Mouse (Mus musculus) mature B cell (primary cell): ENCODE data around the gene Trio.

Experiments used
- in situ Hi-C: fragments of 300-500 bp; cut with MboI; formaldehyde crosslinking; loops from 2 replicates; pipeline ENCODE4 v1.14.3; 2019

Gene Trio

DNA sequence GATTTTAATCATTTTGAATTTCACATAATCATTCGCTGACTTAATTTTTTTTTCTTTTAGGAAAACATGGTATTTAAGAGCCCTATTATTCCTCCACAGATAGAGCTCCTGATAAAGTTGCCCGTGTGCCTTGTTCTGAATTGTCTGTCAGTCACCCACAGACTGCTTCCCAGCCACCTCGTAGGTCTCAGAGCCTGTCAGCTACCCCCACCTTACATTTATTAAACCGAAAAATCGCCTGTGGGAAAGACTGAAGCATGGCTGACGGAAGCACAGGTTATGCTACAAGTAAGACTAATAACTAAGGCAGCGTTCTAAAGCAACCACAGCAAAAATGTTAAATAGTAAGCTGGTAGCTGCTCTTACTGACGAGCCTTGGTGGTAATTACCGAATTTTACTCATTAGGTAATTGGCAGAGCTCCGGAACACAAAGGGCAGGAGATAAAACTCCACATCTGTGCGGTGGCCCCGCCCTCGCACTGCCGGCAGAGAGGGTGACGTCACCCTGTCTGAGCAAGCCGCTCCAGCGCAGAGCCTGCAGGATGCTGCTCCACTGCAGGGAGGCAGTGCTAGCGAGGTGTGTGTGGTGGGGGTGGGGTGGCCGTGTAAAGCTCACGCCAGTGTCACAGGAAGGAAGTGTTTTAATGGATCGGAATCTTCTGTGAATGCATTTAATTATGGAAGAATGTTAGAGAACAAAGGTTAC, 102.2 kb downstream of the Trio start:
- in situ Hi-C loops = loop anchor here (5.0 kb wide), 1 partner anchor 254 kb away; no protein-coding TSS in a partner anchor

DNA sequence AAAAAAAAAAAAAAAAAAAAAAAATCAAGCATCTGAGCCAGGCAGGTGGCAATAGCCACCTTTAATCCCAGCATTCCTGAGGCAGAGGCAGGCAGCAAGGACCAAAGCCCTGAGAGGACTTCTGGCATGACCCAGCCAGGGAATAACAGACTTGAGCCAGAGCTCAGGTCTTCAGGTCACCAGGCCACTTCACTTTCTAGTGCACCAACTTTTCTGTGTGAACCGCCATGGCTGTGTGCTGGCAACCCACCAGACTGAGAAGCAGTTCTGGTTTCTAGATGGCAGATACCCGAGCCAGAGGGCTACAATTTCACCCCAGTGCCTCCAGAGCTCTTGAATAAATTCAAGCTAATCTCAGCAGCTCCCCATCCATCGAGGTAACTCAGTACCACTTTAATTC, 104.9 kb downstream of the Trio start:
- in situ Hi-C loops = loop anchor here (5.0 kb wide), 1 partner anchor 257 kb away; no protein-coding TSS in a partner anchor

DNA sequence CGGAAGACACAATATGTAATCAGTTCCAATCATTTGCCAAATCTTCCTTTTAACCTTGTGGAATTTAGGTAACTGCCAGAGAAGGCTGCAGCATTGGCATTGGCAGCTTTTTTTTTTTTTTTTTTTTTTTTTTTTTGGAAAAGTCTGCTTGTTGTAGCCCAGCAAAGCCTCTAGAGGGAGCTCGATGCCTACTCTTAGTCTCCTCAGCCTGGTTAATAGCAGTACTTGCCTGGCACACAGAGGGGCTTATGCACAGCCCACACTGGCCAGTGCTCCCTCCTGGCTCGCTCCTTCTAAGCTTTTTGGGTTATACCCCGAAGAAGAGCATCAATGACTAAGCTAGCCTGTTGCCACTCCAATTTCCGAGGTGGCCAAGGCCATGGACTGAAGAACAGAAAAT, 106.1 kb downstream of the Trio start:
- in situ Hi-C loops = no loop called here

DNA sequence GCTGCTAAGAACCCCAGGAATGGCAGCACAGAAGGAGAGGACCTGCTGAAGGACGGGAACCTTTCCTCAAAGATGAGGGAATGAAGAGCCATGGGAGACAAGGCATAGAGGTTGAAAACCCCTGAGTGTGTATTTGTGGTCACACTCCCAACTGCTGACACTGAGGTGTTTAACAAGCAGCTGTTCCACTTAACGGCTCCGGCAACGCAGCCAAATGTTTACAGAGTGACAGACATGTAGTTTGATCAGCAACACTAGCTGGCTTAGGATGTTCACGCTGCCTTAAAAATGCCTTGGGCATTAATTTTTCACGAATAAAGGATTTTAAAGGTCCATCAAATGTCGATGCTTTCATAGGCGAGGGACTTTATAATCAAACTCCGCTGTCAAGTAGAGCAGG, 106.8 kb downstream of the Trio start:
- in situ Hi-C loops = no loop called here

DNA sequence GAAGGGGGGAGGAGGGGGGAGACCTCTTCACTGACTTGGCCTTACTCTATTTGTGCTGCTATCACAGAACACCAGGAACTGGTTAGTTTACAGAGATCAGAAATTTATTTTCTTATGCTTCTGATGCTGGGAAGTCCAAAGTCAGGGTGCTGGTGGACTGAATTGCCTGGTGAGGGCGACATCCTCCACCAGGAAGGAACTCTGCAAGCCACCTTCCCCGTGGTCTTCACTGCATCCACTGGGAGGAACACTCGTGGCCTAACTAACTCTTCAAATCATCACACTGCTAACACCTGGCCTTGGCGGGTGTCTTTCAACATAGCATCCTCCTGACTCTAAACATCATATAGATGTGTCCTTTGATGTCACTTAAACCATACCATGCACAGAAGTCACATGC, 109.4 kb downstream of the Trio start:
- in situ Hi-C loops = no loop called here

DNA sequence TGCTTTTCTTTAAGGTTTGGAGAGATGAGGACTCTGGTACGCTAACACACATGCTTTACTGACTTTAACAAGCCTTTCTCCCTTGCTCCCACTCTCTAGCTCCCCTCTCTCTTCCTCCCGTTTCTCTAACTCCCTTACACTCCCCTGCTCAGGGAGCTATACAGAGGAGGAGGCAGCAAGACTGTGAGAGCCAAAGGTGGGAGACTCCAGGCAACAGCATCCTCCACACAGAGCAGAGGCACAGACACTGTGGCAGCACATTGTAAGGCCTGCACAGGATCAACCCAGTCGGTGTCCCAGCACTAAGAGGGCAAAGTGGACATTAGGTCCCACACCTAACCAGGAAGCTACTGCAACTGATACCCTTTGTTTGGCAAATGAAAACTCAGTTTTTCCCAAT, 112.6 kb downstream of the Trio start:
- in situ Hi-C loops = no loop called here

DNA sequence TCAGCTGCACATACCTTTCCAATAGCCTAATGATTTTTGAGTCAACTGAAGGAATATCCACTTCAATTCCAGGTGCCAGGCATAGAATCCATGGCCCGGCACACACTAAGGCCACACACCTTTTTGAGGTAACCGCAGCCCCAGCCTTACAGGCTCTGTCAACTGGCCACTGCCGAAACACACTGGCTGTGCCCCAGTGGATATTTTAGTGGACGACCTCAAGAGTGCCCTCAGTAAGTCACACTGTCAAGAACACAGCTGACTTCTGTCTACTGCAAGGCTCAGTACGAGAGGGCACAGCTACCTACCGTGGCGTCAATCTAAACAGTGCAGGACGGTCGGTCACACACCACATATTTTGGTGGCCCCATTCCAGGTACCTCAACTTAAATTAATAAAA, 114.5 kb downstream of the Trio start:
- in situ Hi-C loops = no loop called here

DNA sequence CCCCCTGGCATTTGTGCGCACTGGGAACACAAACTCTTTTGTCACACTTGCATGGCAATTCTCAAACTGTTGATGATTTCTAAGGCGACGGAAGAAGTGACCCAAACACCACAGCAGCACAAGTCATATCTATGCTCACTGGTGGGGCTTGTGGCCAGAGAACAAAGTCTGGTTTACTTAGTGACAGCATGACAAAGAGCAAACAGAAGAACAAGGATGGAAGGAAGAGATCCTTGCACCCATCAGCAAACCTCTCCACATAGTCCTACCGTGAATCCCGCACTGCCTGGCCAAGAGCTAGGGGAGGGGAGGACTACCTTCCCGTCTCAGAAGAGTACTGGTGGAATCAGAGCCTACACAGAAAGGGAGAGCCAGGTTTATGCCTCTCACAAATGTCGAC, 115.5 kb downstream of the Trio start:
- in situ Hi-C loops = no loop called here

DNA sequence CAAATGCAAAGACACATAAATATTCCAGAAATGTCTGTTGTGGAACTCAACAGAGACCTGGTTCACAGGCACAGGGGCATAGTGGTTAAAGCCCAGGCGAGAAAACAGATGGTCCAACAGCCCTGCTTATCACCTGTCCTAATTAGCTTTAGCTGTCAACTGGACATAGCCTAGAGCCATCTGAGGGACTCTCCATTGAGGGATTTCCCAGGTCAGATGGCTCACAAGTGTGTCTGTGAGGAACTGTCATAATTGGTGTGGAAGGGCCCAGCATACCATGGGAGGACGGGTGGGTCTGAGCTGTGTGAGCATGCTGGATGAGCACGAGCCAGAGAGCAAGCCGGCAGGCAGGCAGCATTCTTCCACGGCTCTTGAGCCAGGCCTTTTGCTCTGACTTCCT, 118.0 kb downstream of the Trio start:
- in situ Hi-C loops = no loop called here

DNA sequence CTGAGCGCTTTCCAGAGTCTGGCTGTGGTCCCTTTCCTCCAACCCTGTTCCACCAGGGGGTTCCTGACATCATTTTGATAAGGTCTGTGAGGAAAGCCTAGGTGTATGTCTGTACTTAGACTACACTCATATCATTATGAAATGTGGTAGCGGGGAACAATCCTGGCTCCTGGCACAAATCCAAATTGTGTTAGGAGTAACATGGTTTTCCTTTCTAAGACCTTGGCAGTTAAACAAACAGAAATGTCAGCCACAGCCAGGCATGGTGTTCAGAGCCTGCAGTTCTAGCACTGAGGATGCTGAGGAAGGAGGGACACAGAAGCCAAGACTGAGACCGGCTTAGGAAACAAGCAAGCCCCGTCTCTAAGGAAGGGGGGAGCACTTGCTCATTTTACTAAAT, 119.2 kb downstream of the Trio start:
- in situ Hi-C loops = no loop called here

DNA sequence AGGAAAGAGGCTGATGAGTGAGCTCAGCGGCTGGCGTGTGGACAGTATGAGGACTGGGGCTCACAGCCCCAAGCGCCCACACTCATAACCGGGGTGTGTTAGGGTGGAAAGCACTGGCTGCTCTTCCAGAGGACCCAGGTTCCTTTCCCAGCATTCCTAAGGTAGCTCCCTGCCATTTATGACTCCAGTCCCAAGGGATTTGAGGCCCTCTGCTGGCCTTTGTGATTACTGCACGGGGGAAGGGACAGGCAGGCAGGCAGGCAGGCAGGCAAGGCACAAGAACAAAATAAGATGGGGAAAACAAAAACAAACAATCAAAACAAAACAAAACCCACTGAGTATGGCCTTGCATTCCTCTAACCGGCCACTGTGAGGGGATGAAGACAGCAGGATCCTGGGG, 120.3 kb downstream of the Trio start:
- in situ Hi-C loops = no loop called here

DNA sequence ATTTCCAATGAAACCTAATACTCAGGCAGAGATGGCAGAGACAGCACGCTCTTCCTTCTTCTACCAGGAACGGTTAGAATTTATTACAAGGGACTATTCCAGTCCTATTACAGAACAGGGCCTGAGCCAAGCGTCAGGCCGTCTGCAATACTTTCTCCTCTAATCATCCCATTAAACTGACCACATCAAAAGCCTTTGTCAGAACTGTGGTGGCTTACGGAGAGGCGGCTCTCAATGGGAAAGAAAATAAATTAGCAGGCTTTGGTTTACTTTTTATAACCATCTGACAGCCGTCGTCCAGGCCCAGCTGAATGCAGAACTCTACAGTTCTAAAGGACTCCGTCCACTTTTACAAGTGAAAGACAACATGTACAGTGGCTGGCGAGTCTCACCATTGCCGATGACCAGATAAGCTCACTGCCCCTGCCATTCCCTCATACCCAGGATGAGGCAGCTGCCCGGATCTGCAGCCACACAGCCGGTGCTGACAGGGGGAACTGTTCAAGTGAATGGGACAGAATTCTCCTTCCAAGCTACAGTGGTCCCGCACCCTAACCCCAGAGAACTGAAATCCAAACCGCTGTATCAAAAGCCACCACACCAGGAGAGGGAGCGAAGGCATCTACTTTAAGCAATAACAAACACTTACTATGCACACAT, 121.2 kb downstream of the Trio start:
- in situ Hi-C loops = no loop called here

DNA sequence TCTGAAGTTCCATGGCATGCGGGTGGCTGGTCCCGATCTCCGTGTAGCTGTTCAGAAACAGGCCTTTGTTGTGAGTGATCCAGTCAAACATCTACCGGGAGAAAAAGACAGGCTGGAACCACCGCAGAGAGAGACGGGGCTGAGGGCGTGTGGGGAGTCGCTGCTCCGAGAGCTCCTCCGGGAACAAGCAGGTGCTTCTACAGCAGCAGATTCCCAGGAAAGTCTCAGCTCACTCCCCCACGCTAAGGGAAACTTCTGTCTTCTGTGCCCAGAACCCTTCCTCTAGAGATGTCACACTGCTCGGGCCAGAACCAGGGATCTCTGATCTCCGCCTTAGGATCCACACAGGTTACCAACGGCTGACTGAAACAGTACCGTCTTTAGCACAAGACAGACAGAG, 124.4 kb downstream of the Trio start:
- in situ Hi-C loops = no loop called here

DNA sequence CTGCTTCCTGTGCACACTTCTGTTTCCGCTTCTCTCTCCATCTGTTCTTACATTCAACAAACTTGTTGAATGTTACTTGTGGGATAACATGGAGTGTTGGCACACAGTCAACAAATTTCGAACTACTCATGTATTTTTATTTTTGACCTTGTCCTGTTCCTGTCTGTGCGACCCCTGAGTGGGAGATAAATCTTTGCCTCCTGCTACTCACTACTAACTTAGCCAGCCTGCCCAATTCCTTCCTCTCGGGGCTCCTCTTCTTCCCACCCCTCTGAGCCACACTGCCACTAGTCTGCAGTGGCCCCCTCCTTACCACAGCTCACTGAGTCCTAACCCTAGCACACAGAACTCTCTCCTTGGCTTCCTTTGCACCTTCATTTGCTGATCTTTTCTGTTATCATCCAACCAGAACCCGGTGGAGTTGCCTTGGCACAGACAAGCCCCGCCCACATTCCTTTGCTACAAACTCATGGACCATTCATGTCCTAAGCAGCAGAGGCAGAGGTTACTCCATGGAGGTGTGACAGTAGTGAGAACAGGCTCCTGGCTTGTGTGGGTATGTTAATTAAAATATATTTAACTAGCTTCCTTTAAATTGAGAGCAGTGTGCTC, 126.7 kb downstream of the Trio start:
- in situ Hi-C loops = no loop called here

DNA sequence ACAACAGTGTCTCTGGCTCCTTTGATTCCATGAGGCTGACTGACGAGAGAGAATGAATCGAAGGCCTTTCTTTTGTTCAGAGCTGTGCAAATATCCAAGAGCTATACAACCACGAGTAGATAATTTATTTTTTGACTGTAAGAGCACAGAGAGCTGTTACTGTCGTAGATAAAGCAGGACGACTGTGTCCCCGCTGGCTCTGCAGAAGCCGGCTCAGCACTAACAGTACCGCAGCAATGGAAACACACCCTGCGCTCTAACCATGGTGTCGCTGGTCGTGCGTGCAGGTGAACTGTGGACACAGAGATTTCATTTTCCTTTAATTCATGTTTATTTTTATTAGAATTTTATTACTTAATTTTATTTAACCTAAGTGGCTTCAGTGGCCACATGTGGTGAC, 131.5 kb downstream of the Trio start:
- in situ Hi-C loops = no loop called here

DNA sequence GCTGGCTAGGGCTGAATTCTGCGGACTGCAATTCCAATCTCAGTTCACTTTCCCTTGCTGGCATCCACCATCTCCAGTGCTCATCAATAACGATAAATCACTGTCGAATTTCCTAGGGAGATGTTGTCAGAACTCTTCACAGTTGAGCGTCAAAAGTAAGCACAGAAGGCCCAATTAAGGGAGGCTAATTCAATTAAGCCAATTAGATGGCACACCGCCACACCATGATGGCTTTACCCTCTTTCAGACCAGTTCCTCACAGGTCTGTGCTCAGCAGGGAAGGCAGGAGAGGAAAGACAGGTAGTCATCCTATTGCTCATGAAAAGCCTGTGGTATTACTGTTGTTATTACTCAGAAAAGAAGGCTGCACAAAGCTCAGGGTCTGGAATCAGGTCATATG, 133.6 kb downstream of the Trio start:
- in situ Hi-C loops = no loop called here

DNA sequence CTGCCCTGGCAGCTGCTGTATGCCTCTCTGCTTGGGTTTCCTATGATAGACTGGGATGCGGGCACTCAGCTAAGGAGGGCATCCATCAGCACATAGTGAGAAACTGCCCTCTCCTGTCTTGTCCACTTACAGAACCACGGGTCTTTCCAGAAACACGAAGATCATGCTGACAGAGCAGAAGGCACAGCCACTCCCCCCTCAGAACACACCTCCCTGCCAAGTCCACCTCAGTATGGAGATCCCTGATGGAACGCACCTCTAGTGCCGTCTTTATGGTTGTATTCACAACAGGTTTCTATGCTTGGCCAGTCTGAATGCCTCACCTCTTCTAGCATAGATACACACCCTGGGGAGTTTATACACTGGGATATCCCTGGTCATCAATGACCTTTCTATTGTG, 135.0 kb downstream of the Trio start:
- in situ Hi-C loops = no loop called here

DNA sequence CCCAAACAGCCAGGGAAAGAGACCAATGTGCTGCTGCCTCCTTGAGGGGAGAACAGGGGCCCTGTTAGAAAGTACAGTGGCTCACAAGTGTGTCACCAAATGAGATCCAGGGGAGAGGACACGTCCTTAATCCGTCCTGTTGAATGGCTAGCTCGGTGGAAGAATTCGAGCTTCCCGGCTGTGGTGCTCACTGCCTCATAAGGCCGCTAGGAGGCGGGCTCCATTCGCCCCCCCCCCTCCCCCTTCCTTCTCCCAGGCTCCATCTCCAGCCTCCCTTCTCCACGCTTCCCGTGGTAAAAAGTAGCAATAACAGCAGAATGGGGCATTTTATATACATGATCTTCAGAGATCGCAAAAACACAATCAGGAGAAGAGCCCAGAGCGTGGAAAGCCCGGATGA, 137.5 kb downstream of the Trio start:
- in situ Hi-C loops = no loop called here

DNA sequence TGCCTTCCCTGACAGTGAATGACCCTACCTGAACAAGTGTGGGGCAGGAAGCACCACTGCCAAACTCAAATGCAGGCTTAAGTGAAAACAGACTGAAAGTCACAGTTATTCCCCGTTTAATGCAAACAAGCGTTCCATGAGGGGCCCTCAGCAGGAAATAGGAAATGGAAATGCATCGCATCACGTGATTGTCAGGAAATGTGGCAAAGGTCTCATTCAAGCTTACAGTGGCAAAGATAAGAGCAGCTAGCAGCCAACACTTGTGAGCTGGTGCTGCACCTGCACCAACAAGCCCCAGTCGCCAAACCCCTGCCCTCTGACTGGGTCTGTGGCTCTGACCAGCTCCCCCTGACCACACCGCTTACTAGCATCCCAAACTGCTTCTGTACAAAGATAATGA, 138.7 kb downstream of the Trio start:
- in situ Hi-C loops = no loop called here

DNA sequence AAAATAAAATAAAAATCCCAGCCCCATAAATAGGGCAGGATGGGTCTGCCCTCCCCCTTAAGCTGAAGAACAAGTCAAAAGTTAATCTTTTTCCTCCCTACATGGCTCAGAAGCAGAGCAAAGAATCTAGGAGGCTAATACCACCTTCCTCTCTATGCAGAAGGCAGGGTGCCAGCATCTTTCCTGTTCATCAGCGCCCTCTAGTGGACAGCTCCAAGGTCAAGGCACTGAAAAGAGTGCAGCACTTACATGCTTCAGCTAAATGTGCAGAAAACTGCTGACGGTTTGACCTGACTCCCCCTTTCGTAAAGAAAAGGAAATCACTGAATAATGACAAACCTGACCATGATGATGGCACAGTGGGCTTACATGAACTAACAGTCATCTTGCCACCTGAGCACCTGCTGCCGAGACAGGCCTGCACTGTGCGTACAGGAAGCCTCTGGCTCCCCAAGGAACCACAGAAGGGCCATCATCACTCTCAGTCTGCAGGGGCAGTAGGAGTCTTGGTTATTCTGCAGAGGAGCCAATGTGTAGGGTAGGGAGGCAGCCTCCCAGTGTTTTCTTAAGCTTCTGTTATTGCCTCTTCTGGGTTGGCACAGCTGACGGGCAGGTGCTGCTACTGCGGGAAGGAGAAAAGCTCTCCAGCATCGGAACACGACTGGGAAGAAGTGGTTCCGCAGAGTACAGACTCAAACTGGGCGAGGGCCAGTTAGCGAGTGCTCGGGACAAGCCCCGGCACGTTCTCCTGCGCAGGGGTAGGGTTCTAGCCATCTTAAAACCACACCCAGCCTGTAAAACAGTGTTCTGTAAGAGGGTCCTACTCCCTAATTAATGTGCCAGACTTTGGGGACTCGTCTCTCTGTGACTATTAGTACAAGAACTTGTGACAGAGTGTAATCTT, 141.0 kb downstream of the Trio start:
- in situ Hi-C loops = no loop called here

DNA sequence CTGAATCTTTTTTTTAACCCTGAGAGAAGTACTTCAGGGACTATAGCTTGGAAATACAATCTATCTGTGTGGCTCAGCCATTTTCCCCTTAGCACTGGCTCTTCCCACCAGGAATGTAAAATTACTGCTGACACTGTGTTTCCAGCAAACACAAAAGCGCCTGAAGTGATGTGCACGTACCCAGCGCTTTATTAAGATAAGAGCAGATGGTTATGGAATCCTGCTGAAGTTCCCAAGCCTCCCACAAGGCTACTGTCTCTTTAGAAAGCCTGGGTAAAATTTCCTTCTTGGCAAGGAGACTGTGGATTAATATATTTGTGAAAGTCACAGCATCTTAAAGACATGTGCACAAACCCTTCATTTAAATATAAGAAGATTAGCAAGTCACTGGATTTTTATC, 141.8 kb downstream of the Trio start:
- in situ Hi-C loops = no loop called here

DNA sequence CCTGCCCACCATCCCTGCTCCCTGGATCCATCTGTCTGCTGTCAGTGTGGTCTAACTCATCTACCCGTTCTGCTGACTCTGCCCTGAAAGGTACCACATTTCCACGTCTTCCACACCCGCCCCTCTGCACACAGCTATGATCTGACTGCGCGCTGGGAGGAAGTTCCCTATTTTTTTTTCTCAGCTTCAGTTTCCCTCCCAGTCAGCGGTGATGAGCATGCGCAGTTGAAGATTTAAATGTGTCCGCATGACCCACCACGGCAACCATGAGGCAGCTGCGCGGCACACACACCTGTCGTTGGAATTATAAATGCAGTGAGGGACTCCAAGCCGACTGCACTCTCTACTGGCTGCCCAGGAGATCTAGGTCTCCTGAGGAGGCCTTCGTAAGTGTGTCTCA, 142.8 kb downstream of the Trio start:
- in situ Hi-C loops = no loop called here
